Mouse (Mus musculus) small intestine, adult 2 months (tissue): ENCODE results near the gene Pnkp.

Experiments
- CTCF ChIP-seq: fragments of 200-500 bp; IDR thresholded peaks from 2 replicates; pipeline ENCODE4 v1.5.1; 2012; ENCODE audit warnings: low read depth, mild to moderate bottlenecking, control low read depth, inconsistent platforms, low read length, moderate library complexity, mixed read lengths; ENCODE audit not compliant: insufficient replicate concordance, insufficient read length; ENCODE audit errors: extremely low read depth
- POLR2A ChIP-seq: fragments of 200-500 bp; IDR thresholded peaks from 2 replicates; pipeline ENCODE4 v1.6.1; 2012; ENCODE audit warnings: low read depth, mild to moderate bottlenecking, control low read depth, inconsistent platforms, low read length, moderate library complexity

DNA sequence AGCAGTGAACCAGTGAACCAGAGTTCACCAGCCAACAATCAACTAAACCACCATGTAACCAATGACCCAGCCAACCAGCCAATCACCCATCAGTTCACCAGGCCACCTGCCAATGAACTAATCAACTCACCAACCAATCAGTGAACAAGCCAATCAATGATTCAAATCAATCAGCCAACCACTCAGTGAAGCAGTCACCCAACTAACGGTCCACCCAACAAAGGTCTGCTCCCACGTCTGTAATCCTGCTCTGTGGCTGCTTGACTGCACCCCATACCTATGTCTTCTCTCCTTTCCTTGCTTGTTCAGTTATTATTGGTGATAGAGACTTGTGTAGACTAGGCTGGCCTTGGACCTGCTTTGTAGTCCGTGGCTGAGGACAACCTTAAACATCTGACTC is 43.0 kb upstream of the Pnkp start:
- TF ChIP-seq CTCF (no peak), POLR2A (no peak)
